Mouse (Mus musculus) brain, embryonic 14.5 days (tissue): ENCODE measurements around the gene H2al1f. TPM values are rescaled to one million over a fixed set of nuclear protein-coding genes. Genes with fewer than 3 reads are reported as not detected.

ENCODE experiments used
- DNase-seq: peaks from one replicate; pipeline ENCODE4 v3.0.0-alpha.2; 2011; ENCODE audit warnings: low read depth
- CTCF ChIP-seq: fragments of 200-500 bp; IDR thresholded peaks from 2 replicates; pipeline ENCODE4 v1.5.1; 2012; ENCODE audit warnings: inconsistent platforms, mild to moderate bottlenecking, moderate library complexity, borderline replicate concordance; ENCODE audit not compliant: insufficient read depth, insufficient read length; ENCODE audit errors: extremely low read depth
- POLR2A ChIP-seq: fragments of 200-500 bp; IDR thresholded peaks from 2 replicates; pipeline ENCODE4 v1.6.1; 2012; ENCODE audit warnings: mild to moderate bottlenecking, inconsistent platforms, borderline replicate concordance; ENCODE audit not compliant: poor library complexity, insufficient read depth, insufficient read length, severe bottlenecking; ENCODE audit errors: extremely low read depth
- polyA plus RNA-seq: library from polyadenylated mRNA; depleted of rRNA; stranded (reverse); fragments of >200 nt; gene quantifications from 2 replicates; pipeline ENCODE4 v1.2.3, GENCODE M21; 2012; rRNA removed

Gene H2al1f
- polyA plus RNA-seq, 1 experiment: not detected

- DNase-seq: peak; percentile 76
- no peak for TF ChIP-seq CTCF
Observed at GRCm38 (mm10) chrX:11345762-11346161, 30.8 kb downstream of the H2al1f start.

GRCm38 (mm10) chrX:11346756-11347155, 31.8 kb downstream of the H2al1f start:
- TF ChIP-seq CTCF: no peak
- DNase-seq: no peak

GRCm38 (mm10) chrX:11360823-11361222, 45.9 kb downstream of the H2al1f start:
- TF ChIP-seq CTCF: no peak
- no peak for TF ChIP-seq POLR2A
- DNase-seq: no peak

- TF ChIP-seq POLR2A (no peak), CTCF (no peak)
- no peak for DNase-seq
Observed at GRCm38 (mm10) chrX:11361261-11361660, 46.3 kb downstream of the H2al1f start.

- DNase-seq: peak; percentile 87
- TF ChIP-seq CTCF (no peak), POLR2A (no peak)
Observed at GRCm38 (mm10) chrX:11363890-11364289, 48.9 kb downstream of the H2al1f start.

Other genes starting within 250 kb of the H2al1f start
- not detected in 2 replicates for gene H2al1a, start 15.9 kb upstream of the H2al1f start, polyA plus RNA-seq
- gene H2al1b, start 12.7 kb upstream of the H2al1f start, polyA plus RNA-seq: not detected in 2 replicates
- gene H2al1c, start 9.5 kb upstream of the H2al1f start, polyA plus RNA-seq: not detected in 2 replicates
- gene H2al1d, start 6.3 kb upstream of the H2al1f start, polyA plus RNA-seq: not detected in 2 replicates
- not detected in 2 replicates for gene H2al1e, start 3.2 kb upstream of the H2al1f start, polyA plus RNA-seq
- gene H2al1g, start 3.1 kb downstream of the H2al1f start, polyA plus RNA-seq: not detected in 2 replicates
- not detected in 2 replicates for gene H2al1h, start 6.3 kb downstream of the H2al1f start, polyA plus RNA-seq
- gene H2al1i, start 9.5 kb downstream of the H2al1f start, polyA plus RNA-seq: not detected in 2 replicates
- gene H2al1j, start 12.7 kb downstream of the H2al1f start, polyA plus RNA-seq: not detected in 2 replicates